Mouse (Mus musculus) liver, embryonic 14.5 days (tissue): Measurements from ENCODE around the gene Xxylt1. TPM values are rescaled to one million over a fixed set of nuclear protein-coding genes. Genes with fewer than 3 reads are reported as not detected.

Experiments used
- ATAC-seq: fragments of 200-750 bp; cut with Nextera tagmentation; 2 replicates; pipeline ENCODE4 v1.8.0; 2017; ENCODE audit warnings: moderate number of reproducible peaks, mild to moderate bottlenecking, moderate library complexity; ENCODE audit not compliant: insufficient read depth
- DNase-seq, 3 experiments: peaks; one replicate each; pipeline ENCODE4 v3.0.0-alpha.2; 2012 to 2013; ENCODE audit warnings: low read depth in 3 of 3, low spot score in 3 of 3
- H3K27ac ChIP-seq: fragments of 300-500 bp; sonication (generic); 2 replicates; pipeline ENCODE4 v1.5.1; 2014; ENCODE audit warnings: moderate library complexity, mild to moderate bottlenecking, control low read depth, inconsistent platforms
- H3K27me3 ChIP-seq: fragments of 300-500 bp; sonication (generic); 2 replicates; pipeline ENCODE4 v1.6.1; 2014; ENCODE audit warnings: mild to moderate bottlenecking, low read length, moderate library complexity; ENCODE audit not compliant: control insufficient read depth, insufficient read depth
- H3K36me3 ChIP-seq: fragments of 300-500 bp; sonication (generic); replicated peaks from 2 replicates; pipeline ENCODE4 v1.6.1; 2014; ENCODE audit warnings: low read depth; ENCODE audit not compliant: control insufficient read depth, insufficient read depth
- H3K4me1 ChIP-seq, 2 experiments: fragments of 200-500 bp in 1 of 2; fragments of 300-500 bp in 1 of 2; sonication (generic) in 1 of 2; replicated peaks; 2 replicates each; pipeline ENCODE4 v1.6.1; 2012 to 2014; ENCODE audit warnings: antibody characterized with exemption in 1 of 2, inconsistent platforms in 1 of 2, low read length in 1 of 2; ENCODE audit not compliant: control insufficient read depth in 2 of 2, insufficient read depth in 2 of 2
- H3K4me2 ChIP-seq: fragments of 300-500 bp; sonication (generic); 2 replicates; pipeline ENCODE4 v1.6.1; 2014; ENCODE audit warnings: low read depth, mild to moderate bottlenecking, control low read depth, moderate library complexity
- H3K4me3 ChIP-seq, 2 experiments: fragments of 200-500 bp in 1 of 2; fragments of 300-500 bp in 1 of 2; sonication (generic) in 1 of 2; 2 replicates each; pipeline ENCODE4 v1.5.1; 2012 to 2014; ENCODE audit warnings: low read depth in 2 of 2, low read length in 2 of 2, mild to moderate bottlenecking in 2 of 2, control low read depth in 1 of 2, inconsistent platforms in 1 of 2, moderate library complexity in 1 of 2; ENCODE audit not compliant: insufficient read depth in 1 of 2
- H3K9ac ChIP-seq: fragments of 300-500 bp; sonication (generic); replicated peaks from 2 replicates; pipeline ENCODE4 v1.6.1; 2014; ENCODE audit warnings: mild to moderate bottlenecking, control low read depth, moderate library complexity
- H3K9me3 ChIP-seq: fragments of 300-500 bp; sonication (generic); 2 replicates; pipeline ENCODE4 v1.6.1; 2016; ENCODE audit warnings: low read length, mixed read lengths; ENCODE audit not compliant: control insufficient read depth
- CTCF ChIP-seq: IDR thresholded peaks from 2 replicates; pipeline ENCODE4 v1.5.1; 2016; ENCODE audit warnings: antibody characterized with exemption, low read depth, control low read depth
- EP300 ChIP-seq: IDR thresholded peaks from 2 replicates; pipeline ENCODE4 v1.6.1; 2016; ENCODE audit warnings: antibody characterized with exemption, low read depth
- WGBS: fragments of 180-500 bp; shearing (Covaris S2); extraction: QIAGEN DNeasy Blood & Tissue Kit; methylation state at CpG from one replicate; pipeline ENCODE4 v1.1.7; 2014; ENCODE audit not compliant: insufficient replicate concordance; 5-methylcytosine and 5-hydroxymethylcytosine counted together
- polyA plus RNA-seq, 2 experiments: library from polyadenylated mRNA; depleted of rRNA in 1 of 2; stranded (reverse) in 1 of 2; unstranded in 1 of 2; fragments of >200 nt; fragmentation: Nextera tagmentation in 1 of 2; extraction: Ambion mirVana in 1 of 2; gene quantifications; 2 replicates each; pipeline versions ENCODE4 v1.2.1 to v1.2.3; 2012 to 2014

The Xxylt1 gene
- polyA plus RNA-seq, 2 experiments: 1.8 TPM

DNA sequence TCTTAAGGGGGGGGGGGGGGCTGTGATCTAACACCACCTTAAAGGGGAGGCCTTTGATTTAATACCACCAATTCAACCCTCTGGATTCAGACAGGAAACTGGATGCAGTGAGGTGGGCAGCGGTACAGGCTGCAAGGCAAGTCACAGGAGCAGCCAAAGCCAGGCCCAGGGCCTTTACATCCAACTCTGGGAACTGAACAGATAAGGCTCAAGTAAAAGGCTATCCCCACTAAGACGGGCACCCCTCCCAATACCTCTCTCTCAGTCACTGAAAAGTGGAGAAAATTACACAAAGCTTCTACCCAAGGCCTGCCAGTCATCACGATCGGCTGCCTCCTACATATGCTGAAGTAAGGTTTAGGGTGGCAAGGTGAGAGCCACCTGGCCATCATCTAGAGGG lies 21.5 kb downstream of the Xxylt1 start:
- no peaks in the 10 kb centered on the region for H3K4me1 ChIP-seq
- H3K4me2 ChIP-seq: no peak overlapping the region
- no peak overlapping the region for H3K27ac ChIP-seq
- H3K36me3 ChIP-seq: no peaks in the 10 kb centered on the region
- no peak for TF ChIP-seq EP300
- TF ChIP-seq CTCF: no peak
- no peak overlapping the region for H3K9ac ChIP-seq
- H3K27me3 ChIP-seq: no peaks in the 10 kb centered on the region
- 70% methylated on average over 4 of the region's 4 CpGs for WGBS
- ATAC-seq (no peak), DNase-seq (no peak)
- no peaks in the 10 kb centered on the region for H3K9me3 ChIP-seq
- no peak overlapping the region for H3K4me3 ChIP-seq

DNA sequence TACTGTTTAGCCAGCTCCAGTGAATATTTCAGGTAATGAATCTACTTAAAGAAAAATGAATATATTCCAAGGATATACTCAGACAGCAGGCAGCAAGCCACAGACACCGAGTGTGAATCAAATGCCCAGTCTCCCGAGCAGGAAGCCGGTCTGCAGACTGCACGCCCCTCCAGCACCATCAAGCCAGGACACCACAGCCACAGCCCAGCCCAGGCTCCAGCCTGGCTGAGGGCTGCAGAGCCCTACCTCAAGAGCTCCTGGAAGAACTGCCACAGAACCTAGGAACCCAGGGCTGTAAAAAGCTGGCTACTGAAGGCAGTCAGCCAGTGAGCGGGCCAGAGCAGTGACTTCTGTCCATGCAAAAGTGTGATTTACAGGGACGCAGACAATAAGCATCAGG lies 28.4 kb downstream of the Xxylt1 start:
- Histone ChIP-seq H3K27ac (no peak overlapping the region), H3K27me3 (no peaks in the 10 kb centered on the region), H3K4me3 (no peak overlapping the region), H3K4me1 (no peaks in the 10 kb centered on the region), H3K36me3 (no peaks in the 10 kb centered on the region), H3K9ac (no peak overlapping the region), H3K4me2 (no peak overlapping the region), H3K9me3 (no peaks in the 10 kb centered on the region)
- TF ChIP-seq CTCF: no peak
- no peak for TF ChIP-seq EP300
- no peak for DNase-seq
- WGBS: 56% methylated on average over 6 of the region's 6 CpGs
- no peak for ATAC-seq

DNA sequence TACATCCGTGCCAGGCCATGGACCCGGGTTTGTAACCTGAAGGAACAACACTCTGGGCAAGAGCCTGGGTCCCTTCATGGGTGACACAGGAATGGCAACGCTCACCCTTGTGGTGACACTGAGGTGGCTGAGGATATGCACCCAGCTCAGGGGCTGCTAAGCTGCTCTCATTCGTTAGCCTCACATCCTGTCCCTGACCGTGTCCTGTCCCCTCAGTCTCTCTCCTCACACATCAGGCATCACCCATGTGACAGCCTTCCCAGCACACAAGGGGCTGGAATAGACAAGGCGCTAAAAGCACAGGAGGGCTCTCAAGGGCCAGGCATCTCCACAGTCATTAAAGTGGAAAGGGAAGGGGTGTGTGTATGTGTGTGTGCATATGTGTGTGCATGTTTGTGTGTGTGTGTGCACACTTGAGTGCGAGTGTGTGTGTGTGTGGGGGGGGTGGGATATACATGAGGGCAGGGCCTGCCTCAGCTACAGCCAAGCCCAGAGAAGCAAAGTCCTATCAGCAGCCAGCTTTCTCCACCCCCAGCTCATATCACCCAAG lies 29.0 kb downstream of the Xxylt1 start:
- H3K4me1 ChIP-seq: no peaks in the 10 kb centered on the region
- DNase-seq (no peak), ATAC-seq (no peak)
- no peak for TF ChIP-seq EP300
- WGBS: 52% methylated on average over 7 of the region's 7 CpGs
- H3K27ac ChIP-seq: no peak overlapping the region
- no peaks in the 10 kb centered on the region for H3K9me3 ChIP-seq
- H3K9ac ChIP-seq: no peak overlapping the region
- no peak overlapping the region for H3K4me2 ChIP-seq
- H3K27me3 ChIP-seq: no peaks in the 10 kb centered on the region
- H3K36me3 ChIP-seq: no peaks in the 10 kb centered on the region
- H3K4me3 ChIP-seq: no peak overlapping the region

DNA sequence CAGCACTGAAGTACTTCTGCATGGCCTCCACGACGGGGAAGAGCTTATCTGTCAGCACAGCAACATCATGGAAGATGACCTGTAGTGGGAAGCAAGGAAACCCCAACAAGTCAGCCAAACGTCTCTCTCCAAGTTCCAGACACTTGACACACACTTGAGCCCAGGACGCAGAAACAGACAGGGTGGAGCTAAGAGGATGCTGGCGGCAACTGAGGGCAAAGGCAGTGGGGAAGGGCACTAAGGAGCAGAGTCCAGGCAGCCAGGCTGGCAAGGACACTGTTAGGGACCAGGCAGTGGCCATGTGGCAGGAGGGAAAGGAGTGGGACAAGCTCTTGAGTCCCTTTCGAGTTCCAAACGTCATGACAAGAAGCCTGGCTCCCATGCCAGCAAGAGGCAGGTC lies 30.5 kb downstream of the Xxylt1 start:
- Histone ChIP-seq H3K4me1 (no peaks in the 10 kb centered on the region), H3K9me3 (no peaks in the 10 kb centered on the region), H3K36me3 (no peaks in the 10 kb centered on the region), H3K4me2 (no peak overlapping the region), H3K27ac (no peak overlapping the region), H3K9ac (no peak overlapping the region), H3K27me3 (no peaks in the 10 kb centered on the region), H3K4me3 (no peak overlapping the region)
- TF ChIP-seq CTCF: no peak
- DNase-seq (no peak), ATAC-seq (no peak)
- WGBS: 60% methylated on average over 7 of the region's 7 CpGs

DNA sequence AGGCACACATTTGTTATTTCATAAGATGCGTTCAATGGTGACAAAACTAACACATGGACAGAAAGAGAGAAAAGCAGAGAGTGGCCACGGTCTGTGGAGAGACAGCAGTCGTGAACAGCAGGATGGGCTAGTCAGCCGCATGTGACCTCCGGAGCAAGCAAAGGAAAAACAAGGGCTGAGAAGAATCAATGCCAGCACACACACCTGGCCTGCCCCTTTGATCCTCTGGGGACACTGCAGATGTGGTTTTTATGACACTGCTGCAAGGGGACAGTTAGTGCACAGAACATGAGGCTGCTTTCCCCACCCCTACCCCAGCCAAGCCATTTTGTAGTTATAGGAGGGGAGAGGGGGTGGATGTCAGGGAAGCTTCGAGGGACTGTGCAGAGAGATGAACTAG lies 33.0 kb downstream of the Xxylt1 start:
- Histone ChIP-seq H3K9me3 (no peaks in the 10 kb centered on the region), H3K9ac (no peak overlapping the region), H3K27me3 (no peaks in the 10 kb centered on the region), H3K4me3 (no peak overlapping the region), H3K4me2 (no peak overlapping the region), H3K36me3 (no peaks in the 10 kb centered on the region), H3K27ac (no peak overlapping the region), H3K4me1 (no peaks in the 10 kb centered on the region)
- 60% methylated on average over 6 of the region's 6 CpGs for WGBS
- TF ChIP-seq EP300 (no peak), CTCF (no peak)
- no peak for ATAC-seq
- no peak for DNase-seq
